Mouse (Mus musculus): ENCODE measurements around the gene Gm49601. TPM values are rescaled to one million over a fixed set of nuclear protein-coding genes. Genes with fewer than 3 reads are reported as not detected.

The Gm49601 gene
- polyA plus RNA-seq, 1 experiment from 2014 or later, result 1.1 TPM

- ATAC-seq (replicated peaks; ENCODE audit: insufficient number of reproducible peaks, low FRiP score, low TSS enrichment, low read depth) (no peak), DNase-seq (ENCODE audit: low spot score) (no peak)
- WGBS, result 90% methylated on average over 3 of the region's 3 CpGs
- Histone ChIP-seq H3K4me1 (ENCODE audit: control insufficient read depth, insufficient read depth, low read length) (peaks cover 13% of the 10 kb centered on the region), H3K27me3 (ENCODE audit: control insufficient read depth, insufficient read depth, low read length) (peaks cover 9% of the 10 kb centered on the region), H3K27ac (replicated peaks; ENCODE audit: low read depth, low read length) (no peak overlapping the region), H3K4me2 (ENCODE audit: low read depth, low read length) (no peak overlapping the region), H3K9ac (replicated peaks; ENCODE audit: low read length) (no peak overlapping the region), H3K4me3 (ENCODE audit: low read depth, low read length) (no peak overlapping the region), H3K36me3 (replicated peaks; ENCODE audit: control insufficient read depth, insufficient read depth, low read depth, low read length) (no peaks in the 10 kb centered on the region), H3K9me3 (replicated peaks; ENCODE audit: control insufficient read depth, low read length) (no peaks in the 10 kb centered on the region)
These were observed 12.9 kb downstream of the Gm49601 start for GRCm38 (mm10) chr16:18613301-18613700.

- DNase-seq (ENCODE audit: low spot score), result no peak
- H3K27ac ChIP-seq (replicated peaks; ENCODE audit: low read depth, low read length), result no peak overlapping the region
- H3K27me3 ChIP-seq (ENCODE audit: control insufficient read depth, insufficient read depth, low read length), result 0 out of 2 replicates have a peak, but pooled peaks cover 3% of the 10 kb centered on the region
These were observed 14.5 kb downstream of the Gm49601 start for GRCm38 (mm10) chr16:18611752-18612151.

DNA sequence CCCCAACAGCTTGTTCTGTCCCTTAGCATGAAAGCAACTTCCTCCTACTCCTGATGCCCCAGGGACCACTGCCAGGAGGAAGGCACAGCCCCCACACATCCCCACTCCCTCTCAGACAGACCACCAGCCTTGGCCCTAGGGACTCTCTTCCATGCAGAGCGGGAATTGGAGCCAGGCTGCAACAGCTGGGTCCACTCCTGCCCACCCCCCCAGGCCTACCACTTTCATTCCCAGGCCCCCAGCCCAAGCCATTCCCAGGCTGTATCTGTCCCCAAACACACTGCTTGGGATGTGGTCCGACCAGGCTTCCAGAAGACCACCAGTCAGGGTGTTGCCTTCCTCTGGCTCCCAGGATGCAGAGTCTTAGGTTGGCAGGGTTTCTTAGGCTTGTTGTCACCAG is 17.1 kb downstream of the Gm49601 start:
- Histone ChIP-seq H3K27me3 (ENCODE audit: control insufficient read depth, insufficient read depth, low read length) (no peaks in the 10 kb centered on the region), H3K4me2 (ENCODE audit: low read depth, low read length) (no peak overlapping the region), H3K4me1 (ENCODE audit: control insufficient read depth, insufficient read depth, low read length) (peaks cover 13% of the 10 kb centered on the region), H3K27ac (replicated peaks; ENCODE audit: low read depth, low read length) (no peak overlapping the region), H3K9ac (replicated peaks; ENCODE audit: low read length) (no peak overlapping the region), H3K4me3 (ENCODE audit: low read depth, low read length) (no peak overlapping the region), H3K36me3 (replicated peaks; ENCODE audit: control insufficient read depth, insufficient read depth, low read depth, low read length) (no peaks in the 10 kb centered on the region), H3K9me3 (replicated peaks; ENCODE audit: control insufficient read depth, low read length) (no peaks in the 10 kb centered on the region)
- ATAC-seq (replicated peaks; ENCODE audit: insufficient number of reproducible peaks, low FRiP score, low TSS enrichment, low read depth) (no peak), DNase-seq (ENCODE audit: low spot score) (no peak)
- WGBS, result 74% methylated on average over 2 of the region's 2 CpGs

More at GRCm38 (mm10) chr16:18611752-18612151, 14.5 kb downstream of the Gm49601 start:
- 35% methylated on average over 13 of the region's 13 CpGs for WGBS
- H3K4me1 ChIP-seq (ENCODE audit: control insufficient read depth, insufficient read depth, low read length), result peaks cover 13% of the 10 kb centered on the region
- H3K9me3 ChIP-seq (replicated peaks; ENCODE audit: control insufficient read depth, low read length), result no peaks in the 10 kb centered on the region
- H3K9ac ChIP-seq (replicated peaks; ENCODE audit: low read length), result no peak overlapping the region
- ATAC-seq (replicated peaks; ENCODE audit: insufficient number of reproducible peaks, low FRiP score, low TSS enrichment, low read depth), result no peak
- no peak overlapping the region for H3K4me2 ChIP-seq (ENCODE audit: low read depth, low read length)
- H3K36me3 ChIP-seq (replicated peaks; ENCODE audit: control insufficient read depth, insufficient read depth, low read depth, low read length), result no peaks in the 10 kb centered on the region
- no peak overlapping the region for H3K4me3 ChIP-seq (ENCODE audit: low read depth, low read length)

- ATAC-seq (replicated peaks; ENCODE audit: insufficient number of reproducible peaks, low FRiP score, low TSS enrichment, low read depth) (no peak), DNase-seq (ENCODE audit: low spot score) (peak; percentile 70)
- no peak overlapping the region for H3K4me3 ChIP-seq (ENCODE audit: low read depth, low read length)
- no peaks in the 10 kb centered on the region for H3K27me3 ChIP-seq (ENCODE audit: control insufficient read depth, insufficient read depth, low read length)
- no peak overlapping the region for H3K27ac ChIP-seq (replicated peaks; ENCODE audit: low read depth, low read length)
- peak overlapping the region; percentile 17 for H3K4me2 ChIP-seq (ENCODE audit: low read depth, low read length)
- H3K36me3 ChIP-seq (replicated peaks; ENCODE audit: control insufficient read depth, insufficient read depth, low read depth, low read length), result no peaks in the 10 kb centered on the region
- H3K9ac ChIP-seq (replicated peaks; ENCODE audit: low read length), result no peak overlapping the region
- no peaks in the 10 kb centered on the region for H3K9me3 ChIP-seq (replicated peaks; ENCODE audit: control insufficient read depth, low read length)
- 4% methylated on average over 11 of the region's 11 CpGs for WGBS
- peaks cover 13% of the 10 kb centered on the region for H3K4me1 ChIP-seq (ENCODE audit: control insufficient read depth, insufficient read depth, low read length)
These were observed 18.0 kb downstream of the Gm49601 start for GRCm38 (mm10) chr16:18608226-18608625.

- H3K9ac ChIP-seq (replicated peaks; ENCODE audit: low read length), result no peak overlapping the region
- H3K4me2 ChIP-seq (ENCODE audit: low read depth, low read length), result no peak overlapping the region
- 76% methylated on average over 5 of the region's 5 CpGs for WGBS
- no peak overlapping the region for H3K4me3 ChIP-seq (ENCODE audit: low read depth, low read length)
- H3K27ac ChIP-seq (replicated peaks; ENCODE audit: low read depth, low read length), result no peak overlapping the region
- H3K36me3 ChIP-seq (replicated peaks; ENCODE audit: control insufficient read depth, insufficient read depth, low read depth, low read length), result no peaks in the 10 kb centered on the region
- no peaks in the 10 kb centered on the region; the same call in 1 of the 2 replicates for H3K4me1 ChIP-seq (ENCODE audit: control insufficient read depth, insufficient read depth, low read length)
- no peaks in the 10 kb centered on the region for H3K9me3 ChIP-seq (replicated peaks; ENCODE audit: control insufficient read depth, low read length)
- H3K27me3 ChIP-seq (ENCODE audit: control insufficient read depth, insufficient read depth, low read length), result no peaks in the 10 kb centered on the region
- ATAC-seq (replicated peaks; ENCODE audit: insufficient number of reproducible peaks, low FRiP score, low TSS enrichment, low read depth) (no peak), DNase-seq (ENCODE audit: low spot score) (no peak)
These were observed 20.5 kb downstream of the Gm49601 start for GRCm38 (mm10) chr16:18605705-18606104.

DNA sequence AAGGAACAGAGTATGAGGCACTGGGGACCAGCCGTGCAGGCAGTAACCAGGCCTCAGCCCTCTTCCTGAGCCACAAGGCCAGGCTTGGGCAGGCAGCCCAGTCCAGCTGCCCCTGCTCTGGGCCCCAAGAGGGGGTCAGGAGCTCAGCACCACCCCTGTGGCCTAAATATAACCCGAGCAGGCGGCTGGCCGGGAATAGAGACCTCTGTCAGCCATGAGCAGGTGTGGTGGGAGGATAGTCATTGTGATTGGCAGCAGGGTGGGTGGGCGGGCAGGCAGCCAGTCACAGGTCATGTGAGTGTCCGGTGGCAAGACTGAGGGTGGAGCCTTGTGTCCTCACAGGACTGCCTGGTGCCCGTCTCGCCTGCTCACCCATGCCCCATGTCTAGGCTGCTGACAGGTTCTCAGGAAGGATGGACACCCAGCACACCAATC is 21.9 kb downstream of the Gm49601 start:
- no peak overlapping the region for H3K4me3 ChIP-seq (ENCODE audit: low read depth, low read length)
- H3K27me3 ChIP-seq (ENCODE audit: control insufficient read depth, insufficient read depth, low read length), result no peaks in the 10 kb centered on the region
- no peaks in the 10 kb centered on the region for H3K9me3 ChIP-seq (replicated peaks; ENCODE audit: control insufficient read depth, low read length)
- ATAC-seq (replicated peaks; ENCODE audit: insufficient number of reproducible peaks, low FRiP score, low TSS enrichment, low read depth), result no peak
- no peak overlapping the region for H3K9ac ChIP-seq (replicated peaks; ENCODE audit: low read length)
- WGBS, result 64% methylated on average over 8 of the region's 8 CpGs
- DNase-seq (ENCODE audit: low spot score), result no peak
- no peaks in the 10 kb centered on the region for H3K36me3 ChIP-seq (replicated peaks; ENCODE audit: control insufficient read depth, insufficient read depth, low read depth, low read length)
- no peaks in the 10 kb centered on the region; the same call in 1 of the 2 replicates for H3K4me1 ChIP-seq (ENCODE audit: control insufficient read depth, insufficient read depth, low read length)
- H3K4me2 ChIP-seq (ENCODE audit: low read depth, low read length), result no peak overlapping the region
- H3K27ac ChIP-seq (replicated peaks; ENCODE audit: low read depth, low read length), result no peak overlapping the region

DNA sequence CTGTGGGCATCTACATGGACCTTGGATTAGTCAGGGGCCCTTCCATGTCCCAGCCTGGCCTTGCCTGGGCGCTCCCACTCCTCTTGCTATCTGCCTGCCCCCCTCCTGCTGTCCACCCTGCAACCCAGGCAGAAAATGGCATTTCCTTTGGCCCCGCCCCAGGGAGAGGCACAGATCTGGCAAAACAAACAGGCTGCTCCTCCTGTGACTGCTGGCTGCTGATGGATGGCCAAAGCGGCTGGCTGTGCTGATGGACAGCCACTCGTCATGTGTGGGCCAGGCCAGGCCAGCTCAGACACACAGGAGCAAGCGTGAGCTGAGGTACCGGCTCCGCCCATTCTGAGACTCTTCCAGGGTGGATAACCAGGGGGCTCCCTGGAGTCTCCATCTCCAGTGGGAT is 24.8 kb downstream of the Gm49601 start:
- ATAC-seq (replicated peaks; ENCODE audit: insufficient number of reproducible peaks, low FRiP score, low TSS enrichment, low read depth) (no peak), DNase-seq (ENCODE audit: low spot score) (no peak)
- Histone ChIP-seq H3K4me2 (ENCODE audit: low read depth, low read length) (no peak overlapping the region), H3K4me1 (ENCODE audit: control insufficient read depth, insufficient read depth, low read length) (no peaks in the 10 kb centered on the region; the same call in 1 of the 2 replicates), H3K9ac (replicated peaks; ENCODE audit: low read length) (no peak overlapping the region), H3K4me3 (ENCODE audit: low read depth, low read length) (no peak overlapping the region), H3K27me3 (ENCODE audit: control insufficient read depth, insufficient read depth, low read length) (no peaks in the 10 kb centered on the region), H3K27ac (replicated peaks; ENCODE audit: low read depth, low read length) (no peak overlapping the region), H3K9me3 (replicated peaks; ENCODE audit: control insufficient read depth, low read length) (no peaks in the 10 kb centered on the region), H3K36me3 (replicated peaks; ENCODE audit: control insufficient read depth, insufficient read depth, low read depth, low read length) (no peaks in the 10 kb centered on the region)
- 55% methylated on average over 7 of the region's 7 CpGs for WGBS

- 73% methylated on average over 3 of the region's 3 CpGs for WGBS
These were observed 28.2 kb downstream of the Gm49601 start for GRCm38 (mm10) chr16:18598006-18598405.

More at GRCm38 (mm10) chr16:18598006-18598405, 28.2 kb downstream of the Gm49601 start:
- no peaks in the 10 kb centered on the region for H3K4me1 ChIP-seq (ENCODE audit: control insufficient read depth, insufficient read depth, low read length)
- no peak overlapping the region for H3K9ac ChIP-seq (replicated peaks; ENCODE audit: low read length)
- no peaks in the 10 kb centered on the region for H3K9me3 ChIP-seq (replicated peaks; ENCODE audit: control insufficient read depth, low read length)
- H3K27me3 ChIP-seq (ENCODE audit: control insufficient read depth, insufficient read depth, low read length), result peaks cover 3% of the 10 kb centered on the region
- H3K27ac ChIP-seq (replicated peaks; ENCODE audit: low read depth, low read length), result no peak overlapping the region
- no peaks in the 10 kb centered on the region for H3K36me3 ChIP-seq (replicated peaks; ENCODE audit: control insufficient read depth, insufficient read depth, low read depth, low read length)
- ATAC-seq (replicated peaks; ENCODE audit: insufficient number of reproducible peaks, low FRiP score, low TSS enrichment, low read depth), result no peak
- no peak for DNase-seq (ENCODE audit: low spot score)
- no peak overlapping the region for H3K4me2 ChIP-seq (ENCODE audit: low read depth, low read length)
- no peak overlapping the region for H3K4me3 ChIP-seq (ENCODE audit: low read depth, low read length)

All from embryonic facial prominence, embryonic 11.5 days (tissue).